Mouse (Mus musculus): Measurements from ENCODE around the gene Fis1. TPM values are rescaled to one million over a fixed set of nuclear protein-coding genes. Genes with fewer than 3 reads are reported as not detected.

Fis1 gene
- polyA plus RNA-seq (2014; fragmentation: Illumina TruSeq; extraction: RNeasy Lipid Tissue Mini Kit (QIAGEN cat#74804); ENCODE audit: low read depth, low replicate concordance), result 9.0 TPM

GRCm38 (mm10) chr5:136953015-136953414, at the start of gene Fis1:
Fis1 (plus strand) TSS chr5:136953275.

GRCm38 (mm10) chr5:136907991-136908857, 44.9 kb upstream of the Fis1 start, which contains the start of gene Ift22:
Ift22 (plus strand) TSS chr5:136908150.

GRCm38 (mm10) chr5:136966331-136966730, 13.3 kb downstream of the Fis1 start, which contains the start of gene Cldn15:
Cldn15 (plus strand) TSS chr5:136966616.

GRCm38 (mm10) chr5:136986695-136987137, 33.6 kb downstream of the Fis1 start, which contains the start of gene Plod3:
Plod3 (plus strand) TSS chr5:136987019.

GRCm38 (mm10) chr5:136987934-136988271, 34.8 kb downstream of the Fis1 start, which contains the start of gene Znhit1:
Znhit1 (minus strand) TSS chr5:136988021.

Other genes starting within 250 kb of the Fis1 start
- not detected for gene Col26a1, start 70.1 kb upstream of the Fis1 start, polyA plus RNA-seq (2014; fragmentation: Illumina TruSeq; extraction: RNeasy Lipid Tissue Mini Kit (QIAGEN cat#74804); ENCODE audit: low read depth, low replicate concordance)
- 4.3 TPM for gene Ift22, start 45.1 kb upstream of the Fis1 start, polyA plus RNA-seq (2014; fragmentation: Illumina TruSeq; extraction: RNeasy Lipid Tissue Mini Kit (QIAGEN cat#74804); ENCODE audit: low read depth, low replicate concordance)
- 3.3 TPM for gene Cldn15, start 13.3 kb downstream of the Fis1 start, polyA plus RNA-seq (2014; fragmentation: Illumina TruSeq; extraction: RNeasy Lipid Tissue Mini Kit (QIAGEN cat#74804); ENCODE audit: low read depth, low replicate concordance)
- gene Plod3, start 33.7 kb downstream of the Fis1 start, polyA plus RNA-seq (2014; fragmentation: Illumina TruSeq; extraction: RNeasy Lipid Tissue Mini Kit (QIAGEN cat#74804); ENCODE audit: low read depth, low replicate concordance), result 1.7 TPM
- 5.1 TPM for gene Znhit1, start 34.7 kb downstream of the Fis1 start, polyA plus RNA-seq (2014; fragmentation: Illumina TruSeq; extraction: RNeasy Lipid Tissue Mini Kit (QIAGEN cat#74804); ENCODE audit: low read depth, low replicate concordance)
- gene Vgf, start 73.1 kb downstream of the Fis1 start, polyA plus RNA-seq (2014; fragmentation: Illumina TruSeq; extraction: RNeasy Lipid Tissue Mini Kit (QIAGEN cat#74804); ENCODE audit: low read depth, low replicate concordance), result 0.23 TPM
- gene Ap1s1, start 92.9 kb downstream of the Fis1 start, polyA plus RNA-seq (2014; fragmentation: Illumina TruSeq; extraction: RNeasy Lipid Tissue Mini Kit (QIAGEN cat#74804); ENCODE audit: low read depth, low replicate concordance), result 21.2 TPM
- gene Serpine1, start 119.0 kb downstream of the Fis1 start, polyA plus RNA-seq (2014; fragmentation: Illumina TruSeq; extraction: RNeasy Lipid Tissue Mini Kit (QIAGEN cat#74804); ENCODE audit: low read depth, low replicate concordance), result 5.0 TPM
- gene Trim56, start 162.9 kb downstream of the Fis1 start, polyA plus RNA-seq (2014; fragmentation: Illumina TruSeq; extraction: RNeasy Lipid Tissue Mini Kit (QIAGEN cat#74804); ENCODE audit: low read depth, low replicate concordance), result 37.8 TPM
- gene Muc3, start 196.0 kb downstream of the Fis1 start, polyA plus RNA-seq (2014; fragmentation: Illumina TruSeq; extraction: RNeasy Lipid Tissue Mini Kit (QIAGEN cat#74804); ENCODE audit: low read depth, low replicate concordance), result not detected

All from adrenal gland, adult 10 weeks (tissue).